25 mouse cellular contexts compared by ENCODE assay signal in genomic region chr11:103998737-103999136, GRCm38 (mm10). TPM values are rescaled to one million over a fixed set of nuclear protein-coding genes. Genes with fewer than 3 reads are reported as not detected.
DNase-seq lines count a peak whose midpoint lies in the region; ATAC-seq lines count a peak whose summit lies in the region.
"Had no signal": no experiment of that assay in that cellular context is flagged by ENCODE, and none has a peak within 500 bp of the region (broad histone marks: within the 10 kb centered on the region; RNA-seq: fewer than 3 reads in every experiment).

No protein-coding gene starts in this region.

- 54% methylated on average over 5 of the region's 5 CpGs for WGBS in heart, embryonic 11.5 days (ENCODE audit: insufficient replicate concordance)

- no peak overlapping the region for H3K9ac ChIP-seq in heart, embryonic 11.5 days (ENCODE audit: low read depth, low read length)
- H3K9ac ChIP-seq: embryonic facial prominence, embryonic 13.5 days; forebrain, postnatal 0 days; heart, embryonic 13.5 days; hindbrain, embryonic 15.5 days; limb, embryonic 12.5 days; lung, embryonic 15.5 days had no signal

- H3K4me1 ChIP-seq in heart, embryonic 11.5 days (ENCODE audit: control insufficient read depth, insufficient read depth, low read length) = no peaks in the 10 kb centered on the region
- H3K4me1 ChIP-seq: embryonic facial prominence, embryonic 13.5 days; heart, embryonic 13.5 days; hindbrain, embryonic 15.5 days; limb, embryonic 12.5 days; lung, embryonic 15.5 days had no signal

- no peaks in the 10 kb centered on the region for H3K27me3 ChIP-seq in heart, embryonic 11.5 days (ENCODE audit: control insufficient read depth, insufficient read depth, low read length)
- H3K27me3 ChIP-seq: embryonic facial prominence, embryonic 13.5 days; hindbrain, embryonic 15.5 days; limb, embryonic 12.5 days; lung, embryonic 15.5 days had no signal

- no peaks in the 10 kb centered on the region for H3K36me3 ChIP-seq in heart, embryonic 11.5 days (ENCODE audit: control insufficient read depth, insufficient read depth, low read length)
- H3K36me3 ChIP-seq: embryonic facial prominence, embryonic 13.5 days; G1E; heart, embryonic 13.5 days; hindbrain, embryonic 15.5 days; limb, embryonic 12.5 days; lung, embryonic 15.5 days had no signal

- DNase-seq in cerebellum, postnatal 4 days (ENCODE audit: low spot score in 2 of 2) = no peak
- DNase-seq in cerebellum, adult 11 months = peak; percentile 33
- peak; percentile 60 for DNase-seq in cerebellum, adult 9-10 months
- DNase-seq in cerebellum, postnatal 36 days = peak; percentile 45
- DNase-seq in layer of hippocampus, postnatal 10 days (ENCODE audit: low spot score in 2 of 2) = no peak
- DNase-seq: adrenal gland, adult 8-10 months; forebrain, postnatal 0 days; heart, adult 2 months; heart, postnatal 10 days; kidney, adult 8-10 months; kidney, postnatal 4 days; thymus, adult 2 months; thymus, postnatal 36 days had no signal

- 0 out of 2 replicates have a peak, but pooled peaks have one; percentile 56 for ATAC-seq in cerebellum, adult (ENCODE audit: insufficient number of reproducible peaks, low FRiP score, low TSS enrichment)
- ATAC-seq in heart, embryonic 11.5 days (replicated peaks; ENCODE audit: insufficient number of reproducible peaks, low FRiP score, low TSS enrichment) = no peak
- ATAC-seq: forebrain, postnatal 0 days; midbrain, embryonic 16.5 days had no signal

- H3K9me3 ChIP-seq in heart, embryonic 11.5 days (replicated peaks; ENCODE audit: control insufficient read depth, low read length) = no peaks in the 10 kb centered on the region
- H3K9me3 ChIP-seq: embryonic facial prominence, embryonic 13.5 days; G1E; heart, embryonic 13.5 days; hindbrain, embryonic 15.5 days; limb, embryonic 12.5 days; lung, embryonic 15.5 days had no signal

- no peak overlapping the region for H3K4me3 ChIP-seq in heart, embryonic 11.5 days (ENCODE audit: low read depth, low read length)
- H3K4me3 ChIP-seq: embryonic facial prominence, embryonic 13.5 days; erythroblast, embryonic 14.5 days; heart, adult 2 months; heart, embryonic 13.5 days; hindbrain, embryonic 15.5 days; limb, embryonic 12.5 days; lung, embryonic 15.5 days had no signal

- H3K4me2 ChIP-seq in heart, embryonic 11.5 days = no peak overlapping the region
- H3K4me2 ChIP-seq: embryonic facial prominence, embryonic 13.5 days; heart, embryonic 13.5 days; hindbrain, embryonic 15.5 days; limb, embryonic 12.5 days; lung, embryonic 15.5 days; midbrain, embryonic 11.5 days had no signal

- no peak overlapping the region for H3K27ac ChIP-seq in heart, embryonic 11.5 days (ENCODE audit: low read depth, low read length)
- H3K27ac ChIP-seq: embryonic facial prominence, embryonic 13.5 days; heart, adult 2 months; heart, embryonic 13.5 days; hindbrain, embryonic 15.5 days; kidney, postnatal 0 days; limb, embryonic 12.5 days; lung, embryonic 15.5 days had no signal

RNA-seq across cellular contexts. Expression of gene Arf2, which starts 32.2 kb away (rescaled TPM):
- total RNA-seq in layer of hippocampus, postnatal 10 days (2021) = 10 to 100 TPM; 82.4 to 91.4 TPM
- 56.0 and 63.2 TPM in 2 replicates for polyA plus RNA-seq in heart, embryonic 11.5 days (2014; fragmentation: Nextera tagmentation; extraction: Ambion mirVana)

RNA-seq across cellular contexts. Expression of gene Nsf, which starts 44.9 kb away (rescaled TPM):
- 100 to 1,000 TPM; 602 to 697 TPM for total RNA-seq in layer of hippocampus, postnatal 10 days (2021)
- 30.5 and 37.0 TPM in 2 replicates for polyA plus RNA-seq in heart, embryonic 11.5 days (2014; fragmentation: Nextera tagmentation; extraction: Ambion mirVana)

Comparison
In these comparisons a context has a peak if more than half of its experiments do, and no peak if none do; other contexts are left out.
1. DNase-seq: peak in cerebellum, adult 11 months (single experiment), cerebellum, adult 9-10 months (single experiment) and cerebellum, postnatal 36 days (2 of 2); none in cerebellum, postnatal 4 days (0 of 2) and layer of hippocampus, postnatal 10 days (0 of 2).